Mouse (Mus musculus) ES-CJ7 (cell line): ENCODE measurements around the gene Fndc3b.
A peak's percentile ranks its signal among the peaks of the same experiment; 100 is the strongest.

Source experiments
- DNase-seq: peaks from one replicate; pipeline ENCODE4 v3.0.0; 2011; ENCODE audit warnings: low read depth, low spot score

Fndc3b gene

DNA sequence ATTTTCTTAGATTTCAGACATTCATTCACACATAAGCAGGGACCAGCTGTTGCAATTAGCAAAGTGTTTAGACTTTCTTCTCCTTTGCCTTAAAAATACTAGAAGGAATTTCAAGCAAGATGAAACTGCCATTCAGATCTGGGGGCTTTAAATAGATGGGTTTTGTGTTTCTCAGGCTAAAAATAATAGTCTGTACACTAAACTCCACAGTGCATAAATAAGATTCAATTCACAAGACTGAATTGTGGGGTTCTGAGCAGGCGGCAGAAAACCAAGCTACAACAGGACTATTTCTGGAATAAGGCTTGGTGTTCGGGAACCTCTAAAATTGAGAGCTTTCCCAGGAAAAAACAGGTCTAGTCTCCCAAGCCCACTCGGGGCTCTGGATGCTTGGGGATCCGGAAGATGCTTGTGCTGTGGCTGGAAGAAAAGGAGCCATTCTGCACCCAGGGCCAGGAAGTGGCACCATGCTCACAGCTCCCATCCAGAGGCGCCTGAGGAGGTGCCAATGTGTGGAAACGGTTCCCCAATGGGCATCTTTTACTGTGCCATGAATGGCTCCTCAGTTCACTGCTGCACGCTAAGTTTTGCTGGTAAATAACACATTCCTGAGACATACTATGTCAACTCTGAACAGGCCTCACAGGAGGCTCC is 117.5 kb downstream of the Fndc3b start:
- DNase-seq, result no peak

DNA sequence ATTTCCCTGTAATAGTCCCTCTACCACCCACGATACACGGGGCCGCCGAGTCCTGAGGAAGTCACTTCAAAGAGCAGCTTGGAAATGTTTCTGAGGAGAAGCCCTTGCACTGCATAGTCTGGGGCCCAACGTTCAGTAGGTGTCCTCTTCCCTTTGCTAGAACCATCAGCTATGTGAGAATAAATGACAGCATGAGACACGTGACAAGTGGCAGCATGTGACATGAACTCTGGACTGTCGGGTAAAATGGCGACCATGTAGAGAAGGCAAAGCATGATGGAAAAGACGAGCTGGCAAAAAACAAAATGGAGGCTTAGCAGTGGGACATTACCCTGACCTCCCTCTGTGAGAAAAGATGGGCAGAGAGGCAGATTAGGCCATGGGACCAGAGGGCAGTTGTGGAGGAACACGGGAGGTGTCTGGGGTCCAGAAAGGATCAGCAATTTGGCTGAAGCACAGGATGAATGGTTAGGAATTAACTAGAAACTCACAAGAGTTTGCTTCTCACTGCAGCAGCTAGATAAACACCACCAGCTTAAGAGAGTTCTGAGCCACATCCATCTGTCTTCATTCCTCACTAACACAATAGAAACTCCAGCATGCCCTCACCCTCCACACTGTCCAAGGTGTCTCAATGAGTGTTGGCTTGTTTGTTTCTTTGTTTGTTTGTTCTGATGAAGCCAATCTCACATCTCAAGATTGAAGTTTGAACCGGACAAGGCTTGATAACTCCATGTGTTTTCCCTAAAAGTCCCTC is 118.2 kb downstream of the Fndc3b start:
- DNase-seq, result no peak

DNA sequence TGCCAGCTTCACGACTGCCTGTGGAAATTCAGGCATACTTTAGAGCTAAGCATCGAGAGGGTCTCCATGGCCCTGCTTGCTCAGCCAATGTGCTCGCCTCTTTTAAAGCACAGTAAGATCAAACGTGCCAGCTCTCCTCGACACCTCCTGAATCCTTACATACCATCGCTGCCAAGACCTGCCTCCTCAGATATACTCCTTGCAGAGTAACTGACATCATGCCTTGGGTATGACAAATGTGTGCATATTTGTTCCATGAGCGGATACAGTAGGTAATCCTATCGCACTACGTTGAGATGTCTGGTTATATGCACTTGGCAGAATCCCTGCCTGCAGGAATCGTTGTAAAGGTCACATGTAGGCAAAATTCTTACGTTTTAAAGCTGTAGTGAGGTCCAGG is 120.3 kb downstream of the Fndc3b start:
- no peak for DNase-seq

DNA sequence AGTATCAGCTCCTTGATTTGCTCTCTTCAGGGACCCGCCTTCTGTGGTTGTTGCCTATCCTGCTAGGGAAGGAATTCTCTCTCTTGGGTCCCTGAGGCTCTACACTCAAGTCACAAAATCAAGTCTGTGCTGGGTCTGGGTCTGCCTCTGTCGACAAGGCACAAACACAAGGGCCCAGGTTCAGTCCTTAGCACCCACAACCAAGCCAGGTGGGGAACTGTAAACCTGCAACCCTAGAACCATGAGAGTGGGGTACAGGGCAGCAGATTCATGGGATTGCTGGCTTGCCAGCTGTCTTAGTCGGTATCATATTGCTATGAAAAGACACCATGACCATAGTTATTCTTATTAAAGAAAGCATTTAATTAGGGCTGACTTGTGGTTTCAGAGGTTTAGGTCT is 121.8 kb downstream of the Fndc3b start:
- DNase-seq, result no peak

DNA sequence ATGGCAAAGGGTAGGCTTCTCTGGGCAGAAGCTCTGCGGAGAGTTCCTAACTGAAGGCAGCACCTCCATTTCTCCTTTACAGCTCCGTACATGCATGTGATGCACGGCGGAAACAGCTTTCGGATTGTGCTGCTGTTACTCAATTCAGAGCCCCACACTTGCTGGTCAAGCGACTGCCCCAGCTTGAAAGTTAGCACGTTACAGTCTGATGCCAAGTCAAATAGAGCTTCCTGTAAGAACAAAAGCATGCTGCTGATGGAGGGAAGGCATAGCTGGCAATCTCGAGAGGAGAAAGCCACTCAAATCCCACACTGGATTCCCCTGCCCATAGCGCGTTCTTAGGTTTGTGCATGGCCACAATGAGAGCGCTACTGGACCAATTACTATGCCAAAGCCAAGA is 122.5 kb downstream of the Fndc3b start:
- no peak for DNase-seq

DNA sequence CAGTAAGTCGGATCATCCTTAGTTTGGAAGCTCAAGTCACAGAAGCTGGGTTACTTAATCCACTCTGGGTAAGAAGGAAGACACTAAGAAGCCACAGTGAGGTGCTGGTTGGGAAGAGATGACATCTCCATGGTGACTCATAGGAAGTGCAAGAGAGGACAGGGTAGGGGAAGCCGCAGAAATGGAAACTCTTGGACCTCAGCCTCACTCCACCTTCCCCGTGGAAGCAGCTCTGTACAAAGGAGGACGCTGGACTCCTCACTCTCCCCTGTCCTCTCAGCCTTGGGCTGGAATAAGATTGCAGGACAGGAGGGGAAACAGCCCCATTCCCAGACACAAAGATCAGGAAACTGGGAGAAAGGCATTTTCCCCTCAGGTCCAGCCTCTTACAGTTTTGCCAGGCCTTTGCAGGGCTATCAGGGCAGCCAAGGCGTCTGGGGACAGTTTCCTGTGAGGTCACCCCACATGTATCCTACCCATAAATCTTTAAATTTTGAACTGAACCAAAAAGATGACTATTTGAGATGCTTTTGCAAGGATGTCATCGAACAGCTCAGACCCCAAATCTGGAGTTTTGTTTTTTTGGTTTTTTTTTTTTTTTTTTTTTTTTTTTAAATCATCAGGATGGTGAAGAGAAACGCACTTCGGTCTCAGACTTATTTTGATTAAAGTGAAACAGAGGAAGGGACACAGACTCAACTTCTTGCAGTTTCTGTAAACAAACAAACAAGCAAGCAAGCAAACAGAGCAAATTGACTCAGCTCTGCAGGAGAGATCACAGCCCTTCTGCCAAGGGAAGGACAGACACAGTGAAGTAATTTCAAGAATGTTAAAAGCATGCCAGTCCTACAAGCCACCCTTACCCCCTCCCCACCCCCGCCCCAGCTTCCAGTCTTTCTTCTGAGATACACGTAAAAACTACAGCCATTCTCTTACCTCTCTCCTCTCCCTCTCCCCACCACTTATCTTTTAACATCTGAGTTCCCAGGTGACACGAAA is 126.2 kb downstream of the Fndc3b start:
- no peak for DNase-seq

DNA sequence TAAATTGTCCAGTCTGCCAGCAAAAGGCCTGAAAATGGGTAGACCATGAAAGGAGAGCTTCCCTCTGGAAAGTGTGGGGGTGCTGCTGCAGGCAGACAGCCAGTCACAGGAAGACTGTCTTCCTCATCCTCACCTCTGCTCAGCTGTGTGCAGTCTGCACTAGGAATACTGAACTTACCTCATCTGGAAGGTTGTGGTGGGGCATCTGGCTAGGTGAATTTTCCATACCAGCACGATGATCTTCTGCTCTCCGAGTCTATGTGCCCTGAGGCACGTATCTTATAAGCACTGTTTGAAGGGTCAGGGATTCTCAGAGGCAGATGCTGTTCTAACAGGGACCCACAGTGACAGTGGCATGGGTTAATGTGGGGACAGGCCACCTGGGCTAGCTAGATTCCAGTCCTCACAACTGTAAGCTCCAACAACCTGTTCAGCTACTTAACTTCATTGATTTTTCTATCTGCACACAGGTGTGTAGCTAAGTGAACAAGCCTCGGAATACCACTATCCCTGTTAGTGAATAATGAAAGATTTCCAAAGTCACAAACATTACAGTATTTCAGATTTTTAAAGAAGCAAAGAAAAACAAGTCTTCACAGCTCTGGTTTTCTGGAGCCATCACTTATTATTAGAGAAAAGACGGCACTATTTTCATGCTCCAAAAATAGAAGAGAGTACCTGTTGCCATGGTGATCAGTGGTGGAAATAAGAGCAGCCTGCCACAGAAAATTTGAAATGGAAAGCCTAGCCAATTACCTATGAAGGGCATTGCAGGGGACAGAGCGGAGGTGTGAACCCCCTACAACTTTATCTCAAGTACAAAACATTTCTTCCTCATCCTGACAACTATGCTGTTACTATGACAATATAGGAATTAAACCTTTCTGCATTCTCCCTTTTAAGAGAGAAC is 128.9 kb downstream of the Fndc3b start:
- DNase-seq, result no peak

DNA sequence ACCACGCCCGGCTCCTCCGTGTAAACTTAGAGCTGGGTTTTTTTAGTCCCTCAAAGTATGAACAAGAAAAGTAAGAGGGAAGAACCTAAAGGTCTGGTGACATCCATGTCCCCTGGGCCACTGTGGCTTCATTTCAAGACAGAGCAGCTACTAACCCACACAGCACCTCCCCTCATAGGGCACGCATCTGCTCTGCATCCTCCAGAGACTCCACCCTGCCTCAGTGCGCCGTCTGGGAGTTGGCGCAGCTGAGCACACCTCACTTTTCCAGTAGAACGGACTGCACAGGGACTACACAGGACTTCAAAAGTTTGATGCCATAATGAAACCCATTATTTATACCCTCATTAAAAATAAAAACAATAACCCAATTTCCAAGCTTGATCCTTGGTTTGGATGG is 130.2 kb downstream of the Fndc3b start:
- DNase-seq, result no peak

DNA sequence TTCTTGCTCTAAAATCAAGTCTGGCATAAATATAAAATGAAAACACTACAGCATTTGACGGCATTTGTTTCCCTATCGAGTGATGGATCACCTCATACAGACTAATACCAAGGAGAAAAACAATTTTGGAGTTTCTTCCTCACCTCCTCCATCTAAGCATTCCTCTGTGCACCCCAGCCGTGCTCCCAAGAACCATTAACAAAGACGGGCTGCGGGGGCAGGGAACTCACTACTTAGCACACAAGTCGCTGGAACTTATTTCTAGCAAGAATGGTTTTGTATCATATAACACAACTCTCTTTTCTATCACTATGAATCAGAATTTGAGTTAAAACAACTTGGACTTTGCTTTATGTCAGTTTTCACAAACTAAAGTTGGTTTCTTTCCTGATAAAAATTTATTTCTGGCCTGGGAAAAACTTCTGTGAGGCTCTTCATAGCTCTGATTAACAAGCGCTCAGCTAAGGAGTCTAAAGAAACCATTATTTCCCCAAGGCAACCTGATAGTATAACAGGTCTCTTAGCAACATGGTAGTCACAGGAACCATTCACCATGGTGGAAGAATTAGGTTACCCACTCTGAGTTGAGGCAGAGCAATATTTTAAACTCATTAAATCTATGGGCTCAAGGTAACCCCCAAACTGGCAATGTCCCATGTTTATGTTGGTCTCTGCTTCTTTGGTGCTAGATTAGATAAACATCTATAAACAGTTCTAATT is 131.1 kb downstream of the Fndc3b start:
- DNase-seq, result no peak

DNA sequence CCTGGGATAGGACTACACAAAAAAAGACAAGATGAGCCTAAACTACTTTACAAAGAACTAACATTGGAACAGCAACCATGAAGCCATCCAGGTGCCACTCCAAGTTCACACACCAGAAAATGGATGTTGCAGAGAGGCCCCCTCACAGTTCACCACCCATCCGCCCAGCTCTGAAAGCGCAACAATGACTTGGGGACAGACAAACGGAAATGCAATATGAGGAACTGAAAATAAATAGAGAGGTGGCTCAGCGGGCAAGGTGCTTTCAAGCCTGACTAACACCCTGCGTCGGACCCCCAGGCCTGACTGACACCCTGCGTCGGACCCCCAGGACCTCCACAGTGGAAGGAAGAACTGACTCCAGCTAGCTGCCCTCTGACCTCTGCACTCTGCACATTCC is 131.9 kb downstream of the Fndc3b start:
- DNase-seq, result no peak

DNA sequence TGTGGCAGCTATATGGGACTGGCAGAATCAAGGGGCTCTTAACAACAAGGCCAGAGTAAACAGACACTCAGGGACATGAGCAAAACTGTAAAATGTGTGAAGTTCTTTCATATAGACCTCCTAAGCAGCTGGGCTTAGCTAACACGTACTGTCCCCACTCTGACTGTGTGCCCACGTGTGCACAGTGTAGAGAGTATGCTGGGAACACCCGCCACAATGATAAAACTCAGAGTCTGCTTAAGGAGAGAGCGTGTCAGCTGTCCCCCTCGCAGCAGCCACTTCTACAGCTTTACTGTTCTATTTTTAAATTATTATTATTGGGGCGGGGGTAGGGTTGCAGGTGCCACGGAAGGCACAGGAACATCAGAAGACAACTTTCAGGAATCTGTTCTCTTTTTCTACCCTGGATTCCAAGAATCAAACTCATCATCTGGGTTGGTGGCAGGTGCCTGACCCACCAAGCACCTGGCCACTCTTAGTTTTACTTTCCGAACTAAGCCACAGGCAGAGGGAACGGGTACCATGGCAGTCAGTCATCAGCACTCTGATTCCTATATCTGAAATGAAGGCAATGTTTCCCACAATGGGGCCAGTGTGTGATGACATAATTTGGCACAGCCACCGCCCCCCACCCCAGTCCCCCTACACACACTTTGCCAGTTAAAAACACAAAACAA is 133.6 kb downstream of the Fndc3b start:
- DNase-seq, result no peak

DNA sequence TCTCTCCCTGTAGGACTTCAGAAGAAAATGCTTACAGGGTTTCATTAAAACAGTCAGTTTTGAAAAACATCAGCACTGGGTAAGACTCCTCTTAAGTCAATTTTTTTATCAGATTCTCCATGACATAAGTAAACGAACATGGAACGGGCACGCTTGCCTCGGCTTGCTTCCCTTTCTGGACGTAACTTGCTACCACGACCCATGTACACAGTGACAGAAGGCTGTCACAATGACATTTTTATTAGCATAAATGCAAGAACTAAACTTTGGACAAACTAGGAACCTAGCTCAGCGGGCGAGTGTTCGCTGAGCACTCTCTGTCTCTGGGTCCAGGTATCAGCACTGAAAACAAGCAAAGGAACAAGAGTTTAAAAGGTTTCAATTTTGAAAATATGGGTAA is 136.9 kb downstream of the Fndc3b start:
- no peak for DNase-seq

DNA sequence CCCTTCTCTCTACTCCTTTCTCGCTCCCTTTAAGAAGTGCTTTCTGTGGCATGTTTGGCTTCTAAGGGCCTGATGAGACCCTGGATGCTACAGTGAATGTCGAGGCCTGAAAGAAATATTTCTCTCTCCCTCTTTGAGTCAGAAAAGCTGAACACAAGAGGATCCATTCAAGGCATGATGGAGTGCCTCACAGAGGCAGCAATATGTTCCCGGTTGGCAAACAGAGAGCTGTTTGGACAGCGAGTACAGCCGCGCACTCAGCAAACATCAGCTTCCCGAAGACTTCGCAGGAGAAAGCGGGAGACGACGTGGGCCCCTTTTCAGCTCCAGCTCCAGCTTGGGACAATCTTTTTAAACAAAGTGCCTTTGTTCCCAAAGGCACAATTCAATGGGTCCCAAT is 137.6 kb downstream of the Fndc3b start:
- DNase-seq, result no peak

DNA sequence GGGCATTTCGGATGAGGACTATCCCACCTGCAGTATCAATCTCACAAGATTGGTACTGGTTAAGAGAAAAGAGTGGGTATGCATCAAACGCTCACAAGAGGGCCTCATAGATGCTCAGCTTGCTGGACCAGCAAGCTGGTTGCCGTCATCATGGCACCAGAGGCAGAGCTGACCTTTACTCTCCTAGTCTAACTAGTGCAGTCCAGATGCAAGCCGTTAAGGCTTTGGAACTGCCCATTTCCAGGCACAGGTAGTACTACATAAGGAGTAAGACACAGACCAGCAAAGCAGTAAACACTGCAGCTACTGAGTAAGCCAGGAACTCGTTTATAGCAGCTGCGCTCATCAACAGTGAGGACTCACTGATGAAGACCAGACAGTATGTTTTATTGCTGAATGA is 138.8 kb downstream of the Fndc3b start:
- DNase-seq, result peak; percentile 12

DNA sequence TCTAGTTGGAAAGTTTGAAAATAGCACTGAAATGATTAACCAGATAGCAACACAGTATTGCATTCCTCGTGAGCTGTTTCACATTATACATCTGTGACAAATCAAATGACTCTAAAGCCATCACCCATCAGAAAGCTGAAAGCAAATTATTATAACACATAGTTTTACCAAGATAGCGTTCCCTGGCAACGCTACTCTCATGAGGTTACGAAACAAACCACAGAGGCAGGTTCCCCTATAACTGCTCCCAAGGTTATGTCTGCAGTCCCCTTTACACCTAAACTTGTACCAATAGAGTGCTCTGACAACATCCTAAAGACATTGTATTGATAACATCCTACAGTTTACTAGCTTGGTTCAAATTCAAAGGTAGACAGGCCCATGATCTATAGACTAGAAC is 145.8 kb downstream of the Fndc3b start:
- no peak for DNase-seq

DNA sequence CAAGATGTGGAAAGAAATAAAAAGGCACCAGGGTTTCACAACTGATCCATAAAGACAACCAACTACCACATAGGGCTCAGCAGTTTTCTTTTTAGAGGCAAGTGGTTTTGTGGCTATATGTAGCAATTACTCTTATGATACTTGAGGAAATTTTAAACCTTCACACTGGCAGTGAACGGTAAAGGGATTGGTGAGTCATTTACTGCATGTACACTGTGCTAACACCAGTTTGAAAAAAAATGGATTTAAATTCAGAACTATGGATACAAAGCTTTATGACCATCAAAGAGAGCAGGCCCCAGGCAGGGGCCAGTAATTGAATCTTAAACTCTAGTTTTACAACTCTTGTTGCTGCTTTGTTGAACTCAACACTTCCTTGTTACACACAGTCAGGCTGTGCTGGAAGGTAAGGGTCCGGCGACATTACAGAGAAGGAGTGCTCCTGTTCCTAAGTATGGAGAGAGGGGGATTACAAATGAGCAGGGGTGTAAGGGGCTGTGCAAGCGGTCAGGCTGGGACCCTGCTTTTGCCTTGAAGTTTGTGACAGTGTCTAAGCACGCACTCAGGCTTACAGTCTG is 148.0 kb downstream of the Fndc3b start:
- DNase-seq, result no peak

DNA sequence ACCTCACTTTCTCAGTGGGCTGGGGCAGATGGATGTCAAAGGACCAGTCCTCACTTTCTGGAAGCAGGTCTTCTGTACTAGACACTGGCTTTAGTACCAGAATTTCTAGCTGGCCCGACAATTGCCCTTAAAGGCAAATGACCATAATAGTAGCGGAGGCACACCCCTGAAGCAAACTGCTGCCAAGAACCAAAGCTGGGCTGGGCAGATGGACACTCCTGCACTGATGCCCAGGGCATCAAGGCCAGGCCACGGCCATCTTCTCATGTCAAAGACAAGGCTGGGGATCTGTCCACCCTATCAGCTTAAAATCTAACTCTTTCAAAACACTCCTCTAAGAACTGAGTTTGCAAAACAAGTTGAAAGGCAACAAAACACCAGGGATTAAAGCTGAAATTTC is 148.6 kb downstream of the Fndc3b start:
- DNase-seq, result no peak

DNA sequence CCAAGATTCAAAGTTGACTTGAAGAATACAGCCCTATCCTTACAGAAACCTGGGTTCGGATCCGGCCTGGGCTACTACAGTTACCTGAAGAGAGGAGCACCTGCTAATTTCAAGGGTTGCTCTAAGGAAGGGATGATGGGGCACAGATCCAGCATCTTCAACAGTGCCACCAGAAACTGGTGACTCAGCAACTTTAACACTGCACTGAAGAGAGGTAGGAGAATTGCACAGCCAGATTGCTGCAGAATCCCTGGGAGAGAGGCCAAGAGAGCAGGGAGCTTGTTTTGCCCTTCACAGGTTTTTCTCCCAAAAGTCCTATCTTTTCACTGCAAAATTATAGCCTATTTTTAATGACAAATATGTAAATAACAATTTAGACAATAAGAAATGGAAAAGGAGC is 149.2 kb downstream of the Fndc3b start:
- no peak for DNase-seq

DNA sequence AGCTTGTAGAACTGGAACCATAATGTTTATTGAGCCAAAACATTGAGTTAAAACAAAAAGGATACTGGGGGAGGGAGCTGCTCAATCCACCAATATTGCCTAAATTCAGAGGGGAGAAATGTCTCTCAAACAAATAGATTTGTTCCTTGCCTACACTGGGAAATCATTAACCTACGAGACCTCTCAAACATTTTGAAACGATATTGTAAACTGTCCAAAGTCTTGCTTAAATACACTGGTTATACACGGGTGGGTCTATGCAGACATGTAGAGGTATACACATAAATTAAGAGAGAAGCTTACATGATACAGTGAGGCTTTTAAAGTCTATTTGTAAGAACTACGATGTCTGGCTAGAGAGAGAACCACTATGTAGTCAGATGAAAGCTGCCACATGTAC is 151.8 kb downstream of the Fndc3b start:
- DNase-seq, result no peak
